Mouse (Mus musculus): ENCODE data around the gene Galr2. TPM values are rescaled to one million over a fixed set of nuclear protein-coding genes. Genes with fewer than 3 reads are reported as not detected.

Gene Galr2
- total RNA-seq, 1 experiment from 2014 or later: not detected

DNA sequence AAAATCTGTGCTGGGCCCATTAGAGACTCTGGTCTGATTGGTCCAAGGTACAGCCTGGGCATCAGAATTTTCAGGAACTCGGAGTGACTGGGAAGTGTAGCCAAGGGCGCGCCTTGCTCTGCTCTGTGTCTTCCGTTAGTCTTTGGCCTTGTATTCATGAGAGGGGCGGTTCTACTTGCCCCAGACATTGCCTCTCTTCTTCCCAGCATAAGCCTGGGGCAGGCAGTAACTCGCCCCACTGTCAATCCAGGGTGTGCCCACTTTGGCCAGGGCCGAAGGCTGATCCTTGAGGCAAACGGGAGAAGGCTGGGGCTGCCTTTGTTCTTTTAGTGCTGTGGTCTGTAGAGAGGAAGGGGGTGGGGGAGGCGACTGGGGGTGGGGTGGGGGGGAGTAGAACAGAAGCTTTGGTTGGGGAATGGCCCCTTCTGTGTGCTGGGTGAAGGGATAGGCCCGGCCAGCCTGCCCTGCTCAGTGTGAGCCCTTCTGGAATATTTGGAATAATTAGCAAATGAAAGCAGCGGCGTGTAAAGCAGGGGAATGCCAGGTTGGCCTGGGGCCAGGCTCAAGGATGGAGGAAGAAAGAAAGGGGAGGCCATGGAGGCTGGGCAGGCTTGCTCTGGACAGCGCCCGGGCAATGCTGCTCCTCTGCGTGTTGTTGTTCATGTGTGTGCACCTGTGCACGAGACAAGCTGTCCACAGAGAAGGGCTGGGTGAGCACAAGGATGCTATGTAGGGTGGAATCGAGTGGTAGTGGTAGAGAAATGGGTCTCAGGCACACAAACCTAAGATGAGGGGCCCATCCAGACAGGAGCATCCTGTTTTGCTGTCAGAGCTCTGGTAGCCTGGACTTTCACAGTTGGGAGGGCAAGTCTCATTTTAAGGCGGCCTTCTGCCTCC, 48.8 kb downstream of the Galr2 start:
- no peak for ATAC-seq (replicated peaks in 1 of 2; ENCODE audit: insufficient read depth in 1 of 2, low FRiP score in 2 of 2, low TSS enrichment in 1 of 2, low read depth in 1 of 2, poor library complexity in 2 of 2, severe bottlenecking in 2 of 2)

- no peak for ATAC-seq (replicated peaks in 1 of 2; ENCODE audit: insufficient read depth in 1 of 2, low FRiP score in 2 of 2, low TSS enrichment in 1 of 2, low read depth in 1 of 2, poor library complexity in 2 of 2, severe bottlenecking in 2 of 2)
Observed at GRCm38 (mm10) chr11:116330211-116330518, 49.4 kb downstream of the Galr2 start.

DNA sequence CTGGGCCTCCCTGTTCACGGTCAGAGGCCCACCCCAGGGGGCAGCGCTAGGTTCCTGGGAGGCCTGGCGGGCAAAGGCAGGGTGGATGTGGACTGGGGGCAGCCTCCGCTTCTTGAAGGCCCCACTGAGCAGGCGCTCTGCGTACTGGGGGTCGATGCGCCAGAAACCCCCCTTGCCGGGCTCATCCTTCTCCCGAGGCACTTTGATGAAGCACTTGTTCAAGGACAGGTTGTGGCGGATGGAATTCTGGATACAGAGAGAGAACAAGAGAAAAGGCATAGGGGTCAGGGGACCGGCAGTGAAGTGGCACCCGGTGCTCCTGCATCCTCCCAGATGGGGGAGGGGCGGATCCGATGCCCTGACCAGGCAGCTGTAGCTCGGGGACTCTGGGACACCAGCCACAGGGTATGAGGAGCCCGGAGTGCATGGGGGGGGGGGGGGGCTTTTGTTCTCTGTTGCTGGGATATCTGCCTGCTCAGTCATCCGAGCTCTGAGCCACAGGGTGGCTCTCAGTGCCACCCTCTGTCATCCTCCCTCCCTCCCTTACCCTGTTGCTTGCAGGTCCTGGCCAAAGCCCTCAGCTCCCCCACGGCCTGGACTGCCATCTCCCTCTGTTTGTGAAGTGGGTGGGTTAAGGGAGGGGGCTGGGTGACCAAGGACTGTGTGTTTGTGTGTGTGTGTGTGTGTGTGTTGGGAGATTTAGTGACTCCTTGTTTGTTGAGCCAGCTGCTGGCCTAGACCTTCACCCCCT, 51.7 kb downstream of the Galr2 start:
- ATAC-seq (replicated peaks in 1 of 2; ENCODE audit: insufficient read depth in 1 of 2, low FRiP score in 2 of 2, low TSS enrichment in 1 of 2, low read depth in 1 of 2, poor library complexity in 2 of 2, severe bottlenecking in 2 of 2): no peak

DNA sequence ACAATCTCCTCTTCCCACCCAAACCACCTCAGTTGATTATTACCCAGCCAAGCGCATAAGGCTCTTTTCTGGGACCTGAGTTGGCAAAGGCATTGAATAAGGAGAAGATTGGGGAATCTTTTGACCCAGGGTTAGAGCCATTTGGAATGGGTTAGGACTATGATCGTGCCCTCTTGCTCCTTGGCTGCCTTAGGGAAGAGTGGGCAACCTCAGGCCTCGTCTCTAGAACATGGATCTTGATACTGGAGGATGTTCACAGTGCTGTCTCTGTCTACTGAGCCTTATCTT, 52.2 kb downstream of the Galr2 start:
- ATAC-seq (replicated peaks in 1 of 2; ENCODE audit: insufficient read depth in 1 of 2, low FRiP score in 2 of 2, low TSS enrichment in 1 of 2, low read depth in 1 of 2, poor library complexity in 2 of 2, severe bottlenecking in 2 of 2): no peak

Other genes starting within 250 kb of the Galr2 start
- 33.5 and 42.0 TPM in 2 replicates for gene Unc13d, start 203.0 kb upstream of the Galr2 start, total RNA-seq (2017)
- 38.6 and 44.8 TPM in 2 replicates for gene Wbp2, start 193.9 kb upstream of the Galr2 start, total RNA-seq (2017)
- gene Trim47, start 153.7 kb upstream of the Galr2 start, total RNA-seq (2017): 18.2 and 21.3 TPM in 2 replicates
- gene Trim65, start 149.8 kb upstream of the Galr2 start, total RNA-seq (2017): 9.1 TPM in 2 replicates
- gene Mrpl38, start 142.1 kb upstream of the Galr2 start, total RNA-seq (2017): 17.8 and 19.8 TPM in 2 replicates
- 17.6 and 46.2 TPM in 2 replicates for gene Fbf1, start 112.8 kb upstream of the Galr2 start, total RNA-seq (2017)
- 12.3 and 22.2 TPM in 2 replicates for gene Ten1, start 82.1 kb upstream of the Galr2 start, total RNA-seq (2017)
- gene Acox1, start 81.9 kb upstream of the Galr2 start, total RNA-seq (2017): 43.2 and 45.2 TPM in 2 replicates
- gene Evpl, start 42.9 kb upstream of the Galr2 start, total RNA-seq (2017): 2.4 and 2.9 TPM in 2 replicates
- 36.5 and 43.6 TPM in 2 replicates for gene Srp68, start 6.7 kb upstream of the Galr2 start, total RNA-seq (2017)
- gene Exoc7, start 26.3 kb downstream of the Galr2 start, total RNA-seq (2017): 20.4 and 25.8 TPM in 2 replicates
- gene Foxj1, start 54.5 kb downstream of the Galr2 start, total RNA-seq (2017): 0.38 TPM in 1 of 2 replicates, not detected in the other
- 9.2 and 19.4 TPM in 2 replicates for gene Rnf157, start 132.1 kb downstream of the Galr2 start, total RNA-seq (2017)
- 51.5 and 101 TPM in 2 replicates for gene Ubald2, start 153.2 kb downstream of the Galr2 start, total RNA-seq (2017)
- gene Qrich2, start 185.3 kb downstream of the Galr2 start, total RNA-seq (2017): not detected in 2 replicates
- gene Prpsap1, start 213.3 kb downstream of the Galr2 start, total RNA-seq (2017): 29.8 and 51.3 TPM in 2 replicates
- gene Sphk1, start 250.0 kb downstream of the Galr2 start, total RNA-seq (2017): 3.3 and 19.6 TPM in 2 replicates